Mouse (Mus musculus) fat pad, adult 2 months (tissue): ENCODE data around the gene Sema4c.

Experiments used
- DNase-seq: peaks from one replicate; pipeline ENCODE4 v3.0.0-alpha.2; 2011; ENCODE audit warnings: low read depth, low spot score; ENCODE audit errors: extremely low read depth

Gene Sema4c

GRCm38 (mm10) chr1:36512089-36512965 lies 45.8 kb downstream of the Sema4c start:
- no peak for DNase-seq

DNA sequence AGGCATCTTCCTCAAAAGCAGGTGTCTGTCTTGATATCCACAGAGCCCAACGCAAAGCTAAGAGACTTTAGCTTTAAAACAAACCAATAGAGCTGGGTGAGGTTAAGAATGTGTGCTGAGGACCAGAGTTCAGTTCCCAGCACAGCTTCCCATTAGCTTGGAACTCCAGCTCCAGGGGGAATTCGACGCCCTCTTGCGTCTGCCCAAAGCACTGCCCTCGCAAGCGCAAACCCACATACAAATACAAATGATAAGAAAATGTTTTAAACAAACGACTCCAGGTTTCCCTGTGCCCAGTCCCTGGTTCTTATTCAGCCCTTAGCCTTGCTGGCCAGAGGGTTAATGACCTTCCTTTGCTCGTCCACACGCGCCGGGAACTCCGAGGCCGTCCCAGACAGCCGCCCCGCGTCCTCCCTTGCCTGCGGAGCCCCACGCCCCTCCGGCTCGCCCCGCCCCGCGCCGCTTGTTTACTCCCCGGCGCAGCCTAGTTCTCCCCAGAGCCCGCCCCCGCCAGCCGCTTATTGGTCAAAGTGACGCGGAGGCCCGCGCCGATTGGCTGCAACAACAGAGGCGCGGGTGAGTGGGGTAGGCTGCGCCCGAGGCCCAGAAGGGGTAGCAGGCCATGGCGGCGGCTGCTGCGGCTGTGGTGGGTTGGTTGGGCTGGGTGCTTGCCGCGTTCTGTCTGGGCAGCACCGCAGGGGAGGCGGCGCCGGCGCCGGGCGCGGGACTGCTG lies 46.7 kb downstream of the Sema4c start, which contains the start of gene Cnnm3:
Cnnm3 (plus strand) TSS at position 579 of the 733 bp plus-strand sequence.
- DNase-seq: no peak

DNA sequence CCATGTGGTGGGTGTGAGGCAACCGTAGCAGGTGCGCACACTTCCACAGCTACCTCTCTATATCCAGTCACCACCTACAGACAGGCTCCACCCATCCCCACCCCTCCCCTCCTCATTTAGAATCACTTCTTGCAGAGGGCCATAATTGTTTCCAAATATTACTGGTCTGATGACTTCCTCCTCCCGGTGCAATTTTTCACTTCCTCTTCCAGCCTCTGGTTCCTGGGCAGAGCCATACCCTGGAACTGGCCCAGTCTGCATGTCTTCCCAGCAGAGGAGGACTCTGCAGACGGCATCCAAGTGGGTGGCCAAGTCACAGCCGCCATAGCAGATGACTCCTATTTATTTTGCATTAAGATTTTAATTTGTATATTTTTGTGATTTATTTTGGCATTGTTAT lies 49.9 kb downstream of the Sema4c start:
- no peak for DNase-seq

GRCm38 (mm10) chr1:36501261-36501660 lies 56.9 kb downstream of the Sema4c start:
- no peak for DNase-seq
